Mouse (Mus musculus) liver, adult (tissue): ENCODE data around the gene Oas1h.

Experiments used
- GATA4 ChIP-seq: IDR thresholded peaks from 2 replicates; pipeline ENCODE4 v1.6.1; 2014; ENCODE audit warnings: mild to moderate bottlenecking, low read length; ENCODE audit not compliant: insufficient replicate concordance

Oas1h gene

DNA sequence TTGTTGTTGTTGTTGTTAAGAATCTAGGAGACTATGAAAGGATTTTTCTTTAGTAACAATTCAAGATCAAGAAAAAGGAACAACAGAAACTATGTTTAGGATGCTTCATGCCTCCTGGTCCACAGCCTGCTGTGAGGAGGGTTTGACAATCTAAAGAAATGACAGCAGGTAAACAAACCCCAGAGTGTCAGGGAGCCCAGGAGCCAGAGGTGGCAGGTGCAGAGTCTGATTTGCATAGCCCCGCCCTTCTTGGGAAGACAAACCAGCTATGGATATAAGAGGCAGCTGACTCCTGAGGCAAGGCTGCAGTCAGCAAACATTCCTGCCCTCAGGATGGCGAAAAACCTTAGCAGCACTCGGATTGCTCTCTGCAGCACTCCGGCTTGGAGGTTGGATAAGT, at the start of gene Oas1h:
Oas1h (plus strand) TSS at position 301 of the 400 bp plus-strand sequence.
- TF ChIP-seq GATA4, result no peak

DNA sequence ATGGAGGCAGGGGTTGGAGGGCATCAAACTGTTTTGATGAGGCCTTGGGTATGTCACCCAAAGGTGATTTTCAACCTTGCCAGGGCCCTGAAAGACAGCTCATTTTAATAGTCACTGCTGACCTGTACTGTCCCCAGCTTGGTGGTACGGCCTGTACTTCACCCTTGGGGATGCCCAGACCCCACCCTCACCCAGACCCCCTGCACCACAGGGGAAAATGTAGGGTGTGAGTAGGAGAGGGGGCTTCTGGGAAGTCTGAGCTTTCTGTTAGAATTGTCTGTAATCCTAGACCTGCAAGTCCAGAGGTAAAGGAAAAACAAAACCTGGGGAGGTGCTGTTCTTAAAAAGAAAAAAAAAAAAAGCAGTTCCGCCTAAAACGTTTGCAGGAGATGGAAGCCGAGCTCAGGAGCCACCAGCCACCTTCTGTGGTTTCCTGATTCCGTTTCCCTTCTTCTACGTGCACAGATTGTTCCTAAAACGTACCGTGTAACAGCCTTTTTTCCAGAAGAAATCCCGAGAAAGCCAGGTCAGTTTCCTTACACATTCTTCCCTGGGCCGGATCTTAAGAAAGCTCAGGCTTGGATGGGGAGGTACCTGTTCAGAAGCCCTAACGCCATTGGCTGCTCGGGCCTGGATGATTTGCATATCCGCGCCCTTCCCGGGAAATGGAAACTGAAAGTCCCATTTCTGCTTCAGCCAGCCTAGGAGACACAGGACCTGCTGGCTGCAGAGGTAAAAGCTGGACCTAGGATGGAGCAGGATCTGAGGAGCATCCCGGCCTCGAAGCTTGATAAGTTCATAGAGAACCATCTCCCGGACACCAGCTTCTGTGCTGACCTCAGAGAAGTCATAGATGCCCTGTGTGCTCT, 49.0 kb upstream of the Oas1h start, which contains the start of gene Oas1c:
Oas1c (minus strand) TSS at position 564 of the 869 bp plus-strand sequence.
- TF ChIP-seq GATA4, result no peak

DNA sequence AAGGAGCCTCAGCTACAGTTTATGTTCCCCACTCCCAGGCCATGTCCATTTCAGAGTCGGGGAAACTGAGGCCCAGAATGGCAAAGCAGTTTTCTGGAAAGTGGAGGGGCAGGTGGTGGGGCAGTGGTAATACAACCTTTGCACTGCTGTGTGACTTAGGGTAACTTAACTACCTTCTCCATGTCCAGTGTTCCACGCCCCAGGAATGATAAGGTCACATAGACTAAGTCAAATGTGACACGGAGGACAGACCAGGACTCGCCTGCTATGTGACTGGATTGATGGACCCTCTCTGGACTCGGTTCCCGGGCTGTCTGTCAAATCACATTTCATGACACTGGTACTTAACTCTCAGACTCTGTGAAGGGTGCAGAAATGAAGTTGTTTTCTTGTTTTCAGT, 48.2 kb upstream of the Oas1h start:
- no peak for TF ChIP-seq GATA4

DNA sequence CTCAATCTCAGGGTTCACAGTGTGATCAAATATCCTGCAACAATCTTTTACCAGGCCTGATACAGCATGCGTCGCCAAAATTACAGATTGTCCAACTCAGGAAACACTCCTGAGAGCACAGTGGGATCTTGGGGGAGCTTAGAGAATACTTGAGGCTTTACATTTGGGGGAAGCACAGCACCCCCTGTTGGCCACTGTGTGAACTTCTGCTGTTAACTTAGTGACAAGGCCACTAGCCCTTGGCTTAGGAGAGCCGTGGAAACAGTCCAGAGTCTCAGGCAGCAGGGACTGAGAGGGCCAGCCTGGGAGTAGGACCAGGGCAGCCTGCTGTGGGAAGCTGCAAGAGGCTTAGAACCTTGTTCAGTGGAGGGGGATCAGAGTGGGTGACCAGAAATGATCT, 45.3 kb upstream of the Oas1h start:
- no peak for TF ChIP-seq GATA4

DNA sequence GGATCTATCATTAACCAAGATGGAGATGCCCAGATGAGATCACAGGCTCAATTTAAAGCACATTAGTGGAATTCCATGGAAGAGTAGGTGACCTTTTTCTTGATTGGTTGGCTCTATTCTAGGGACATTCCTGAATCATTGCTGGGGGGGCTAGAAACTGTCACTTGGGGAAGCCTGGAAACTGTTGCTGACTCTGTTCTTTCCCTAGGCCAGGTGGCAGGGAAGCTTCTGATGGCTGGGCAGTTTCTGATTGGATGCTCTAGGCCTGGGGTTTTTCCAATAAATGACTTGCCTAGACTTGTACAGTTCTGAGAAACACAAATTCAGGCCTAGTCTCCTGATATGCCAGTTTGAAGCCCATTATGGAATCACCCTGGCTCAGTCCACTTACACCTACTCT, 42.2 kb upstream of the Oas1h start:
- TF ChIP-seq GATA4, result no peak

DNA sequence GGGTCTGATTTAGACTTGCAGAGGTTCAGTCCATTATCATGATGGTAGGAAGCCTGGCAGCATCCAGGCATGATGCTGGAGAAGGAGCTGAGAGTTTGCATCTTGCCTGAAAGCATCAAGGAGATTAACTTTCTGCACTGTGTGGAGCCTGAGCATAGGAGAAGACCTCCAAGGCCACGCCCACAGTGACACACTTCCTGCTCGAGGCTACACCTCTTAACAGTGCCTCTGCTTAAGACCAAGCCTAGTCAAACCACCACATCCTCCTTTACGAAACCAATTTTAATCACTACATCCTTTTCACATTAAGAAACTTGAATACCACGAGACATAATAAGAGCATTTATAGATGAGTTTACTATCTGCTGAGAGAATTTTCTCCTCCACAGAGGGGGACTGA, 30.2 kb upstream of the Oas1h start:
- no peak for TF ChIP-seq GATA4

DNA sequence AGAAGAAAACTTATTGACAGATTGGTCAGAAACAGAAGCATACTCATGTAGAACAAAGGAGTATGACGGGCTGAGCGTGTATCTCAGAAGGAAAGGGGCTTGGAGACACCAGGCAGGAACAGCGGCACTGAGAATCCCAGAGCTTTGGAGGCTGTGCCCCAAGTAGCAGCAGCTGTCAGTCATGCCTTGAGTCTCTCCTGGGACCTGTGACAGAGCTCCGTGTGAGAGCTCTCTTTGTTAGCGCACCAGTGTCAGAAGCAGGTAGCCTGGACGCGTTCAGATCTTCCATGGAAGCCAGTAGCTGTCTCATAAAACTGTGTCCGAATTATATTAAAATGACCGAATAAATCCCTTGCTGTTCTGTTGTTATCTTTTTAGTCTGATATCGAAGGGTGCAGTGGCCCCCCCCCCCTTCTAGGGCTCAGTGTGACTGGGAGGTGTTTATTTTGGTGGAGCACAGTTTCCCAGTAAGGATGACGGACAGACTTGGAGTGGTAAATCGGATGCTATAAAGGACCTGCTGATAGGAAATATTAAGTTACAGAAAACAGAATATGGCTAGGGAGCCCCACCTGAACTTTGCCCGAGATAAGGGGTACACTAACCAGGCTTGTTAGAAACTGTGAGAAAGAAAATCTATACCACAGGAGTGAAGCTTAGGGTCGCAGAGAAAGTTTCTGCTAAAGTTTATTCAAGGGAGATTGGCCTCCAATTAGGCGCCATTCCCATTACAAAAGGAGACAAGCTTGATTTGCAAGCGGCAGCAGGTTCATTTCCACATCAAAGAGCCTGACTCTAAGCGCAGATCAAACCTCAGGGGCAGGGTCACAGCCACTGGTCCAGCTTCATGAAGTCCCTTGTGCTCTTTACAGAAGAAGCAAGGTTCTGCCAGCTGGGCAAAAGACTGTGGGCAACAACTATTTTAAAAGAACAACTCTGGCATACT, 27.6 kb upstream of the Oas1h start:
- no peak for TF ChIP-seq GATA4

DNA sequence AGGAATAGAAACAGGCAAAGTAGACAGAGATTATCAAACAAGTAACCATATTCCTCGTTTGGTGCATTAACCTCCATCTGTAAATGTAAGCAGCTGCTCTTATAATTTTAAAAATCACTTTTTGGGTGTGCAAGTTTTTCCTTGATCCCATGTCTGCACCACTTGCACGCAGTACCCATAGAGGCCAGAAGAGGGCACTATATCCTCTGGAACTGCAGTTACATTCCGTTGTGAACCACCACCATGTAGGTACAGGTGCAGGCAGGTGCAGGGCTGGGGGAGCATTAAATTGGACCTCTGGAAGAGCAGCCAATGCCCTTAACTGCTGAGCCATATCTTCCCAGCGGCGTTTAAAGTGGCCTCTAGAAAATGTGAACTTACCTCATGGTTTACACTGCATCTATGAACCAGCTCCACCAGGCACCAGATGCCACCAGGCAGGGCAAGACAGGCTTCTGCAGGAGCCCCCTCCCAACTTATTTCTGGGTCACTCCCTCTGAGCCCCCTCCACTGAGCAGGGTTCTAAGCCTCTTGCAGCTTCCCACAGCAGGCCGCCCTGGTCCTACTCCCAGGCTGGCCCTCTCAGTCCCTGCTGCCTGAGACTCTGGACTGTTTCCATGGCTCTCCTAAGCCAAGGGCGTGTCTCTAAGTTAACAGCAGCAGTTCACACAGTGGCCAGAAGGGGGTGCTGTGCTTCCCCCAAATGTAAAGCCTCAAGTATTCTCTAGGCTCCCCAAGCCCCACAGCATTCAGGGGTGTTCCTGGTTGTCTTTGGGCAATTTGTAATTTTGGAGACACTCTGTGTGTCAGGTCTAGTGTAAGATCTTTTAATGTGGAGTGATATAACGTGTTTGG, 24.3 kb upstream of the Oas1h start:
- TF ChIP-seq GATA4, result no peak

DNA sequence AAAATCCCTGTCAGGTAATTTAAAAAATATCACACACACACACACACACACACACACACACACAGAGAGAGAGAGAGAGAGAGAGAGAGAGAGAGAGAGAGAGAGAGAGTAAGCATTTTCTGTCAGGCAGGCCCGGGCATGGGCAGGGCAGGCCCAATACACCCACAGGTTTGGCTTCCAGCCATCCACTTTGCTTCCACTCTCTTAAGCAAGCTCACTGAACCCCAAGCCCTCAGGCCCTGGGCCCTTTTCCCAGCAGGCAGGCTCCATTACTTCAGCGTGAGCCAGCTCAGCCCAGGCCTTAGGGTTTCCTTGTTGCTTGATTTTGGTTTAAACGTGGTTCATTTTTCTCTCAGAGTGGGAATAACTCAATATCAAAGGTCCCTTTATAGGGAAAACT, 16.5 kb upstream of the Oas1h start:
- no peak for TF ChIP-seq GATA4

DNA sequence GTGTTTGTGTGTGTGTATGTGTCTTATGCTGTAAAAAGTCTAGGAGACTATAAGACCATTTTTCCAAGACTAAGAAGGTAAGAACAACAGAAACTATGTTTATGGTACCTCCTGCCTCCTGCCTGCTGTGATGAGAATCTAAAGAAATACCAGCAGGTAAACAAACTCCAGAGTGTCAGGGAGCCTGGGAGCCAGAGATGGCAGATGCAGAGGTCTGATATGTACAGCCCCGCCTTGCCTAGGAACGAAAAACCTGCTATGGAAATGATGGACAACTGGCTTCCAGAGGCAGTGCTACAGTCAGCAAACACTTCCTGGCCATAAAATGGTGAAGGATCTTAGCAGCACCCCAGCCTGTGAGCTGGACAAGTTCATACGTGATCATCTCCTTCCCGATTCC, 14.2 kb upstream of the Oas1h start, which contains the start of gene Oas1f:
Oas1f (plus strand) TSS at position 301 of the 400 bp plus-strand sequence.
- TF ChIP-seq GATA4, result no peak

DNA sequence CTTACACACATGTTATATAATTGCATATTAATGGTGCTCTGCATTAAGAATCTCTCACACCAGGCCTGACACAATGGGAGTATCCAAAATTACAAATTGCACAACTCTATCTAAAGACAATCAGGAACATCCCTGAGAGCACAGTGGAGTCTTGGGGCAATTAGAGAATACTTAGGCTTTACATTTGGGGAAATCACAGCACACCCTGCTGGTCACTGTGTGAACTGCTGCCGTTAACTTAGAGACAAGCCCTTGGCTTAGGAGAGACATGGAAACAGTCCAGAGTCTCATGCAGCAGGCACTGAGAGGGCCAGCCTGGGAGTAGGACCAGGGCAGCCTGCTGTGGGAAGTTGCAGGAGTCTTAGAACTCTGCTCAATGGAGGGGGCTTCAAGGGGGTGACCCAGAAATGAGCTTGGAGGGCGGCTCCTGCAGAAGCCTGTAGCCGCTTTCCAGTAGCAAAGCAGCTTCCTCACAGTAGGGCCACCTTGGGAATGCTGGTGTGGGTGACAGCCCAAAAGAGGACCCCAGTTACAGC, 11.6 kb upstream of the Oas1h start:
- no peak for TF ChIP-seq GATA4

DNA sequence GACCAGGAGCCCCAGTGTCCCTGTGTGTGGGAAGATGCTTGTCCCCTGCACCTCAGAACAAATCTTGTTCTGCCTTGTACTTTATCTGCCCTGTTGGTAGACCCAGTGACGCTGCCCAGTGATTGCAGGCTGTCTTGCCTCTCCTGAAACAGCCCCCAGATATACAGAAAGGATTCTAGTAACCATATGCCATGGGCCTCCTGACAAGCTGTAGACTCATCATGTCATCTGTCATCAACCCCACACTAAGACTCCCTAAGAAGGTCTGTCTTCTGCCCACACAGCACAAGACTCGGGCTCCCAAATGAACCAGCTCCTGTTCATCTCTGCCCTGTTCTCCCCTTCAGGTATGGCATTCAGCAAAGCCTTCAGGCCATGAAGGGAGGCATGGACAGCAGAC, 2.0 kb upstream of the Oas1h start:
- no peak for TF ChIP-seq GATA4

DNA sequence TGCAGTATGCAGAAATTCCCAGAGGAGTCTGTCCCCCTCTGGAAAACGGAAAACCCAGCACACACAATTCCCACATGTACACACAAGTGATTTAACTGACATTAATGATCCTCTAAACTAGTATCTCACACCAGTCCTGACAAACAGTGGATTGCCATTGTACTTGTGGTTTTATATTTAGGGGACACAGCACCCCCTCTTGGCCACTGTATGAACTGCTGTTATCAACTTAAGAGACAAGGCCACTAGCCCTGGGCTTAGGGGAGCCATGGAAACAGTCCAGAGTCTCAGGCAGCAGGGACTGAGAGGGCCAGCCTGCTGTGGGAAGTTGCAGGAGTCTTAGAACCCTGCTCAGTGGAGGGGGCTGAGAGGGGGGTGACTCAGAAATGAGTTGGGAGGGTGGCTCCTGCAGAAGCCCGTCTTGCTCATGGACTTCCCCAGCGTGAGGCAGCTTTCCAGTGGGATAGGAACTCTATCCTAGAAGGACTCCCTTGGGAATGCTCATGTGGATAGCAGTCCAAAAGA, 4.2 kb downstream of the Oas1h start:
- TF ChIP-seq GATA4, result no peak

DNA sequence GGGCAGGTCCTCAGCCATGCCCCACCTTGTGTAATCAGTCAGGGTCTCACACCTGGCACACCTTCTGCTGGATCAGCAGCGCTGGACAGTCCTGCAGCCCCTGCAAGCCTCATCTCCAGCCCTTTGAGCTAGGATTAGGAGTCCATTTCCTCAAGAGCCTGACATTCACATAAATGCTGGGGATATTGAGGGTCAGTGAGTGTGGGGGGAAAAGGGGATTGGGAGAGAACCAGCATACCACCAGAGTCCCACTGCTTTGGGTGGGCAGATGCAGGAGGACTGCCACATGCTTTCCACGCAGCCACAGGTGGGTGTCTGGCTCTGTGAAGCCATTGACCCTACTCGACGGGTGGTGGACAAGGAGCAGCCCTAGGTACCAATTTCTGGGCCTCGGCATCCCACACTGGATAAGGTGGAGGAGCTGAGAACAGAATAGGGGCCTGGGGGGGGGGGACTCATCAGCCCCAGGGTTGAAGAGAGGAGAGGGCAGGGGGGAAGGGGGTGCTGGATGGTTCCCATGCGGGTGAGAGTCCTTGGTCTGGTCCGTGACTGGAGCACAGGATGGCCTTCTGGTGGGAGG, 8.3 kb downstream of the Oas1h start:
- no peak for TF ChIP-seq GATA4
